Mouse (Mus musculus) lung, embryonic 14.5 days (tissue): ENCODE results near the gene Cox20. TPM values are rescaled to one million over a fixed set of nuclear protein-coding genes. Genes with fewer than 3 reads are reported as not detected.

Experiments
- ATAC-seq: fragments of 200-750 bp; cut with Nextera tagmentation; 2 replicates; pipeline ENCODE4 v1.8.0; 2017; ENCODE audit warnings: mild to moderate bottlenecking, moderate TSS enrichment, moderate library complexity; ENCODE audit not compliant: insufficient read depth
- DNase-seq: peaks from one replicate; pipeline ENCODE4 v3.0.0-alpha.2; 2015
- H3K27ac ChIP-seq: fragments of 300-500 bp; sonication (generic); 2 replicates; pipeline ENCODE4 v1.5.1; 2014; ENCODE audit warnings: low read depth, mild to moderate bottlenecking, moderate library complexity
- H3K27me3 ChIP-seq: fragments of 300-500 bp; sonication (generic); 2 replicates; pipeline ENCODE4 v1.6.1; 2014; ENCODE audit warnings: low read length, control low read depth; ENCODE audit not compliant: insufficient read depth
- H3K36me3 ChIP-seq: fragments of 300-500 bp; sonication (generic); 2 replicates; pipeline ENCODE4 v1.6.1; 2014; ENCODE audit warnings: control low read depth; ENCODE audit not compliant: insufficient read depth
- H3K4me1 ChIP-seq: fragments of 300-500 bp; sonication (generic); 2 replicates; pipeline ENCODE4 v1.6.1; 2014; ENCODE audit warnings: antibody characterized with exemption, control low read depth; ENCODE audit not compliant: insufficient read depth
- H3K4me2 ChIP-seq: fragments of 300-500 bp; sonication (generic); 2 replicates; pipeline ENCODE4 v1.6.1; 2014; ENCODE audit warnings: mild to moderate bottlenecking
- H3K4me3 ChIP-seq: fragments of 300-500 bp; sonication (generic); 2 replicates; pipeline ENCODE4 v1.5.1; 2014; ENCODE audit warnings: low read depth, low read length
- H3K9ac ChIP-seq: fragments of 300-500 bp; sonication (generic); 2 replicates; pipeline ENCODE4 v1.6.1; 2014
- H3K9me3 ChIP-seq: fragments of 300-500 bp; sonication (generic); 2 replicates; pipeline ENCODE4 v1.6.1; 2016; ENCODE audit warnings: low read depth, low read length, control low read depth
- CTCF ChIP-seq: IDR thresholded peaks from 2 replicates; pipeline ENCODE4 v1.5.1; 2016; ENCODE audit warnings: antibody characterized with exemption, low read depth
- WGBS: fragments of 180-500 bp; shearing (Covaris S2); extraction: QIAGEN DNeasy Blood & Tissue Kit; methylation state at CpG from one replicate; pipeline ENCODE4 v1.1.7; 2014; 5-methylcytosine and 5-hydroxymethylcytosine counted together
- polyA plus RNA-seq: library from polyadenylated mRNA; unstranded; fragments of >200 nt; fragmentation: Nextera tagmentation; extraction: Ambion mirVana; gene quantifications from 2 replicates; pipeline ENCODE4 v1.2.1, GENCODE M21; 2014

The Cox20 gene
- polyA plus RNA-seq, 1 experiment from 2014 or later, result 124 TPM

- ATAC-seq, result no peak
- H3K27me3 ChIP-seq, result no peaks in the 10 kb centered on the region
- H3K36me3 ChIP-seq, result peaks cover 48% of the 10 kb centered on the region
- no peaks in the 10 kb centered on the region for H3K9me3 ChIP-seq
- peak overlapping the region; percentile 87 for H3K4me2 ChIP-seq
- H3K4me3 ChIP-seq, result peak overlapping the region; percentile 58
- no peak for TF ChIP-seq CTCF
- peak; percentile 61 for DNase-seq
- 12% methylated on average over 8 of the region's 8 CpGs for WGBS
- H3K9ac ChIP-seq, result peak overlapping the region; percentile 92
- peak overlapping the region; percentile 100; the same call in 1 of the 2 replicates for H3K27ac ChIP-seq
- H3K4me1 ChIP-seq, result peaks cover 5% of the 10 kb centered on the region; the same call in 1 of the 2 replicates
These were observed 1.2 kb downstream of the Cox20 start for GRCm38 (mm10) chr1:178320038-178320722.

GRCm38 (mm10) chr1:178320723-178321590 is 2.0 kb downstream of the Cox20 start:
- peak; percentile 54 for DNase-seq
- Histone ChIP-seq H3K9me3 (no peaks in the 10 kb centered on the region), H3K27me3 (no peaks in the 10 kb centered on the region), H3K27ac (peak overlapping the region; percentile 5; the same call in 1 of the 2 replicates), H3K9ac (peak overlapping the region; percentile 92), H3K4me3 (peak overlapping the region; percentile 58), H3K4me1 (peaks cover 5% of the 10 kb centered on the region; the same call in 1 of the 2 replicates), H3K36me3 (peaks cover 56% of the 10 kb centered on the region), H3K4me2 (peak overlapping the region; percentile 87)
- no peak for TF ChIP-seq CTCF
- WGBS, result 33% methylated on average over 5 of the region's 5 CpGs
- no peak for ATAC-seq

DNA sequence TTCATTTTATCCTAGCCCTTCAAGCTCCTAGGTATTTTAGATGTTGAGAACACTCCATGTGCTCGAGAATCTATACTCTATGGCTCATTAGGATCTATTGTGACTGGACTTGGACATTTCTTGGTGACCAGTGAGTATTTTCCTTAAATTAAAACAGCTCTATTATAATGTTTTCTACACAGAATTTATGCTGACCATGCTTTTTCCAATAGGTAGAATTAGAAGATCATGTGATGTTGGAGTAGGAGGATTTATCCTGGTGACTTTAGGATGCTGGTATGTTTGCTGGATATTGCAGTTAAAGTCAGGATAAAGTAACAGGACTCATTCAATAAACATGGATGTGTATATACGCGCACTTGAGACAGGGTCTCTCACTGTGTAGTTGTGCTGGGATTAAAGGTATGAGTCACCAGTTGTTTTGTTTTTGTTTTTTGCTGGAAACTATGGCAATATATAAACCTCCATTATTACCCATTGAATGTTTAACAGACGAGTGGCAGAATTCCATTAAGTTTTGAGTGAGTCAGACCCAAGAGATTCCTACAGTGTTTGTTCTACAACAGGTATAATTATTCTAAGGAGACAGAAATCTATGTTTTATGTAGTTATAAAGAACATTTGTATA is 2.9 kb downstream of the Cox20 start:
- no peak for TF ChIP-seq CTCF
- Histone ChIP-seq H3K27ac (peak overlapping the region; percentile 7; the same call in 1 of the 2 replicates), H3K9me3 (no peaks in the 10 kb centered on the region), H3K4me3 (no peak overlapping the region), H3K36me3 (peaks cover 63% of the 10 kb centered on the region), H3K4me2 (no peak overlapping the region; the same call in 1 of the 2 replicates), H3K27me3 (no peaks in the 10 kb centered on the region), H3K4me1 (peaks cover 4% of the 10 kb centered on the region; the same call in 1 of the 2 replicates), H3K9ac (no peak overlapping the region)
- WGBS, result 58% methylated on average over 4 of the region's 4 CpGs
- ATAC-seq (no peak), DNase-seq (no peak)

DNA sequence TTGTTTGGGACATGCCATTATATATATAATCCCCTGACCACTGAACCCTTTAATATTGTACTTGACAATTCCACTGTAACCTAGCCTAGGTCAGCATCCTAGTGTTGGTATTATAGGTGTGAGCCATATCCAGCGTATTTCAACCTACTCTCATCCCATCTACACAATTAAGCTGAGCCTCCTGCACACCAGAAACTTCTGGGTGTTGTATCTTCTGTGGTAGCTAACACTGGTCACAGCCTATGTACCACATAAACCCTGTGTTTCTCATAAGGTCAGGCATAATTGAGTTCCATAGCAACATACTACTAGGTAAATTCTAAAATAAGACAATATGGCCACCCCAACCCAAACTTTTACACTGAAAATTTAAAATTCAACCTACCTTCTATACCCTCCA is 4.3 kb downstream of the Cox20 start:
- Histone ChIP-seq H3K4me2 (no peak overlapping the region), H3K4me1 (no peaks in the 10 kb centered on the region), H3K9me3 (no peaks in the 10 kb centered on the region), H3K9ac (no peak overlapping the region), H3K4me3 (no peak overlapping the region), H3K36me3 (peaks cover 77% of the 10 kb centered on the region), H3K27me3 (no peaks in the 10 kb centered on the region), H3K27ac (no peak overlapping the region)
- no peak for TF ChIP-seq CTCF
- DNase-seq (no peak), ATAC-seq (no peak)
- WGBS, result 70% methylated on average over 1 of the region's 1 CpGs

DNA sequence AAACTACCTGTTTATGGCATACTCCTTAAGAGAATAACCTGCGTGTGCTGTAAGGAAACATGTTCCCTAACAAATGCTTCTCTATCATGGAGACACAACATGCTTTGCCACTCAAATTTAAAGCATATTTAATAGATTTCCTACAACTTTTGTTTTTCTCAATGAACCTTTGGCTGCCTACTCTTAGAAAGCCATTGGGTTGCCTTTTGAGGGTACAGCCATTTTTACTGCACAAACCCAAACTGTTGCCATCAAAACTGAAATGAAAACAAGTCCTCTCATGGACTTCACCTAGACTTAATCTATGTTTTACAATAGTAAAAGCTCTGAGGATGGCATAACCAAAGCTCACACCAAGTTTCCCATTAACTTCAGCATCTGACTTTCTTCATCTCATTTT is 5.6 kb downstream of the Cox20 start:
- ATAC-seq (no peak), DNase-seq (no peak)
- H3K4me2 ChIP-seq, result no peak overlapping the region
- WGBS, result 73% methylated on average over 1 of the region's 1 CpGs
- H3K9me3 ChIP-seq, result no peaks in the 10 kb centered on the region
- no peak overlapping the region for H3K27ac ChIP-seq
- no peak overlapping the region for H3K4me3 ChIP-seq
- H3K4me1 ChIP-seq, result no peaks in the 10 kb centered on the region
- H3K27me3 ChIP-seq, result no peaks in the 10 kb centered on the region
- peaks cover 87% of the 10 kb centered on the region for H3K36me3 ChIP-seq
- TF ChIP-seq CTCF, result no peak
- no peak overlapping the region for H3K9ac ChIP-seq

GRCm38 (mm10) chr1:178326357-178326756 is 7.4 kb downstream of the Cox20 start:
- TF ChIP-seq CTCF, result no peak
- H3K27ac ChIP-seq, result no peak overlapping the region
- H3K27me3 ChIP-seq, result no peaks in the 10 kb centered on the region
- 89% methylated on average over 1 of the region's 1 CpGs for WGBS
- H3K4me3 ChIP-seq, result no peak overlapping the region
- no peak overlapping the region for H3K9ac ChIP-seq
- no peaks in the 10 kb centered on the region for H3K4me1 ChIP-seq
- H3K4me2 ChIP-seq, result no peak overlapping the region
- DNase-seq (no peak), ATAC-seq (no peak)
- H3K9me3 ChIP-seq, result no peaks in the 10 kb centered on the region
- H3K36me3 ChIP-seq, result peaks cover 90% of the 10 kb centered on the region
